Mouse (Mus musculus) layer of hippocampus, postnatal 10 days (tissue): Measurements from ENCODE around the gene AC109138.7. TPM values are rescaled to one million over a fixed set of nuclear protein-coding genes. Genes with fewer than 3 reads are reported as not detected.

Experiments used
- DNase-seq, 2 experiments: peaks; one replicate each; pipeline ENCODE4 v3.0.0; 2021; ENCODE audit warnings: low spot score in 2 of 2
- total RNA-seq, 2 experiments: library from RNA; stranded (reverse); gene quantifications; 2 replicates each; pipeline ENCODE4 v1.2.3; 2021

Gene AC109138.7
- total RNA-seq, 2 experiments from 2014 or later, result not detected

- peak in 1 of 2 experiments; percentile 42 for DNase-seq
Observed at GRCm38 (mm10) chr19:4192251-4192985, 21.7 kb upstream of the AC109138.7 start.

- DNase-seq, result no peak
Observed at GRCm38 (mm10) chr19:4193129-4193528, 21.0 kb upstream of the AC109138.7 start.

GRCm38 (mm10) chr19:4194021-4194724 is 20.0 kb upstream of the AC109138.7 start:
- DNase-seq, result peak in 1 of 2 experiments; percentile 18

GRCm38 (mm10) chr19:4194776-4195650 is 19.1 kb upstream of the AC109138.7 start:
- peak in 1 of 2 experiments; percentile 48 for DNase-seq

GRCm38 (mm10) chr19:4196048-4196447 is 18.1 kb upstream of the AC109138.7 start:
- no peak for DNase-seq

- DNase-seq, result peak in 1 of 2 experiments; percentile 31
Observed at GRCm38 (mm10) chr19:4196548-4196947, 17.6 kb upstream of the AC109138.7 start.

GRCm38 (mm10) chr19:4197180-4197579 is 17.0 kb upstream of the AC109138.7 start:
- no peak for DNase-seq

GRCm38 (mm10) chr19:4201291-4201909 is 12.8 kb upstream of the AC109138.7 start, which contains the start of gene Rad9a:
Gene Rad9a (minus strand): TSS chr19:4201662.
- DNase-seq, result peak; percentile 91 to 94

GRCm38 (mm10) chr19:4202149-4202548 is 12.0 kb upstream of the AC109138.7 start:
- DNase-seq, result no peak

- DNase-seq, result no peak
Observed at GRCm38 (mm10) chr19:4203148-4203547, 11.0 kb upstream of the AC109138.7 start.

GRCm38 (mm10) chr19:4203604-4204326 is 10.4 kb upstream of the AC109138.7 start:
- DNase-seq, result no peak

GRCm38 (mm10) chr19:4204889-4205288 is 9.3 kb upstream of the AC109138.7 start:
- DNase-seq, result no peak

GRCm38 (mm10) chr19:4206971-4207370 is 7.2 kb upstream of the AC109138.7 start:
- DNase-seq, result peak; percentile 67 to 75

GRCm38 (mm10) chr19:4208563-4208962 is 5.6 kb upstream of the AC109138.7 start:
- DNase-seq, result no peak

GRCm38 (mm10) chr19:4211891-4212588 is 2.1 kb upstream of the AC109138.7 start:
- DNase-seq, result no peak

GRCm38 (mm10) chr19:4213524-4213974 is 608 bp upstream of the AC109138.7 start:
- no peak for DNase-seq

- no peak for DNase-seq
Observed at GRCm38 (mm10) chr19:4214771-4215450, 754 bp downstream of the AC109138.7 start.

- no peak for DNase-seq
Observed at GRCm38 (mm10) chr19:4215451-4215840, 1.3 kb downstream of the AC109138.7 start.
